Mouse (Mus musculus) neural tube, embryonic 14.5 days (tissue): ENCODE data around the gene Socs7. TPM values are rescaled to one million over a fixed set of nuclear protein-coding genes. Genes with fewer than 3 reads are reported as not detected.

ENCODE experiments used
- ATAC-seq: fragments of 200-750 bp; cut with Nextera tagmentation; 2 replicates; pipeline ENCODE4 v1.8.0; 2017; ENCODE audit warnings: low read depth, mild to moderate bottlenecking, moderate TSS enrichment, moderate library complexity
- H3K27ac ChIP-seq: fragments of 300-500 bp; sonication (generic); 2 replicates; pipeline ENCODE4 v1.5.1; 2014; ENCODE audit warnings: low read depth, mild to moderate bottlenecking, control low read depth, low read length, moderate library complexity, mixed read lengths
- H3K27me3 ChIP-seq: fragments of 300-500 bp; sonication (generic); 2 replicates; pipeline ENCODE4 v1.6.1; 2014; ENCODE audit warnings: low read length; ENCODE audit not compliant: control insufficient read depth, insufficient read depth
- H3K36me3 ChIP-seq: fragments of 300-500 bp; sonication (generic); 2 replicates; pipeline ENCODE4 v1.6.1; 2014; ENCODE audit warnings: low read length, mixed read lengths; ENCODE audit not compliant: control insufficient read depth, insufficient read depth
- H3K4me1 ChIP-seq: fragments of 300-500 bp; sonication (generic); 2 replicates; pipeline ENCODE4 v1.6.1; 2014; ENCODE audit warnings: low read length; ENCODE audit not compliant: control insufficient read depth, insufficient read depth
- H3K4me2 ChIP-seq: fragments of 300-500 bp; sonication (generic); 2 replicates; pipeline ENCODE4 v1.6.1; 2014; ENCODE audit warnings: mild to moderate bottlenecking, low read depth, low read length, control low read depth
- H3K4me3 ChIP-seq: fragments of 300-500 bp; sonication (generic); 2 replicates; pipeline ENCODE4 v1.5.1; 2014; ENCODE audit warnings: low read depth, low read length, control low read depth, mixed read lengths
- H3K9ac ChIP-seq: fragments of 300-500 bp; sonication (generic); replicated peaks from 2 replicates; pipeline ENCODE4 v1.6.1; 2014; ENCODE audit warnings: low read depth, mild to moderate bottlenecking, control low read depth, low read length, mixed read lengths
- H3K9me3 ChIP-seq: fragments of 300-500 bp; sonication (generic); 2 replicates; pipeline ENCODE4 v1.6.1; 2016; ENCODE audit warnings: low read length; ENCODE audit not compliant: control insufficient read depth
- WGBS: fragments of 180-500 bp; shearing (Covaris S2); extraction: QIAGEN DNeasy Blood & Tissue Kit; methylation state at CpG from one replicate; pipeline ENCODE4 v1.1.7; 2014; 5-methylcytosine and 5-hydroxymethylcytosine counted together
- polyA plus RNA-seq: library from polyadenylated mRNA; unstranded; fragments of >200 nt; fragmentation: Nextera tagmentation; extraction: Ambion mirVana; gene quantifications from 2 replicates; pipeline ENCODE4 v1.2.1, GENCODE M21; 2014

Gene Socs7
- polyA plus RNA-seq, 1 experiment from 2014 or later, result 6.7 TPM

DNA sequence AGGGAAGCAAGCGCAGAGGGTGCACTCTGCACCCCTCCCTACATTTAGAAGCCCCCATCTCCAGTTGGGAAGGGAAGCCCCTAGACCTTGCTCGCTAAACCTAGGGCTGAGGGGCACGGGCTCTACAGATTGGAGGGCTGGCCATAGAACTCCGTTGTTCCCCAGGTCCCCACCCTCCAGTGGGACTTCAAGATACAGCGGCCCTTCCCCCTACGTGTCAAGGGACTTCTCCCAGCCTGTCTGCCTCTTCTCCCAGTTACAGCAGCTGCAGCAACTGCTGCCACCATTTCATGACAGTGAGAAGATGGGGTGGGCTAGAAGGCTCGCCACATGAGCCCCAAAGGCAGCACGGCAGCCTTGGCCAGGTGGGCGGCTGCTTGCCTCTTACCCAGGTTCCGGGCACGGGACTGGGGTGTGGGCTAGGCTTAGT lies 42.4 kb downstream of the Socs7 start:
- Histone ChIP-seq H3K4me1 (peaks cover 25% of the 10 kb centered on the region), H3K36me3 (no peaks in the 10 kb centered on the region), H3K9me3 (no peaks in the 10 kb centered on the region), H3K4me3 (peak overlapping the region; percentile 52), H3K27ac (peak overlapping the region; percentile 35), H3K9ac (peak overlapping the region; percentile 57), H3K27me3 (no peaks in the 10 kb centered on the region), H3K4me2 (peak overlapping the region; percentile 91)
- under 1% methylated on average over 11 of the region's 11 CpGs for WGBS
- peak; percentile 35; the same call in 1 of the 2 replicates for ATAC-seq

DNA sequence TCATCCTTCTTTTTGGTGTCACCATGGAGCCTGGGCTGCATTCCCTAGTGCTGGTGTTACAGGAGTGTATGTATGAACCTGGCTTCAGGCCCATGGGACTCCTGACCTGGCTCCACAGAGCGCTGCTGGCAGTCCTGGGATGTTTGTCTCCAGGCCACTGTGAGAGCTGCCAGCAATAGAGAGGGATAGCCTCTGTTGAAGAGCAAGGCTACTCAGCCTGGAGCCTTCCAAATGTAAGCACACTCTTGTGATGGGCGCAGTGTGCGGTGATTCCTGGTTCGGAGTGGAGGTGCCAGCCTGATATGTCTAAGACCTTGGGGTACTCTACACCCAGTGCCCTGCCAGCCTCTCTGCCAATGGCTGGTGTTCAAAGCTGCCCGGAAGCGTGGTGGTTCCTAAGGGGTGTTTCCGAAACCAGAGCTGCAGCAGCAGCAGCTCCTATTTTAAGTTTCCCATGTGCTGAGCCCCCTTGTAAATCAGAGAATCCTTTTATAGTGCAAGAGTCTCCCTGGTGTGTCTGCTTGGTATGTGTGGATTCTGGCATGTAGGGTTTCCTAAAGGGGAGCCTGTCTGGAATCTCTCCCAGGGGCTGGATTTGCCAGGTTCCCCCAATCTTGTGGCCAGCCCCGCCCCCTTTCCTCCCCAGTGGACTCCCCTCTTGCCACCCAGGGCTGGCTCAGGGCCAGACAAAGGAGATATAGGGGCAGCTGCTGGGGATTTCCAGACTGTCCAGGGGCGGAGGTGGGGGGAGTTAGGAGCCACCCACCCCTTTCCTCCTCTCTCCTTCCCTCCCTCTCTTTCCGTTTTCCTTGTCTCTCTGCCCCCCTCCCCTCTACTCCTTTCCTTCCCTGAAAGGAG lies 44.0 kb downstream of the Socs7 start:
- no peaks in the 10 kb centered on the region for H3K9me3 ChIP-seq
- H3K27me3 ChIP-seq, result no peaks in the 10 kb centered on the region
- no peak overlapping the region for H3K4me3 ChIP-seq
- WGBS, result 61% methylated on average over 10 of the region's 10 CpGs
- H3K27ac ChIP-seq, result no peak overlapping the region
- H3K4me1 ChIP-seq, result peaks cover 21% of the 10 kb centered on the region
- ATAC-seq, result no peak
- H3K36me3 ChIP-seq, result no peaks in the 10 kb centered on the region
- 0 out of 2 replicates have a peak overlapping the region, but pooled peaks have one; percentile 13 for H3K9ac ChIP-seq
- peak overlapping the region; percentile 91; the same call in 1 of the 2 replicates for H3K4me2 ChIP-seq

DNA sequence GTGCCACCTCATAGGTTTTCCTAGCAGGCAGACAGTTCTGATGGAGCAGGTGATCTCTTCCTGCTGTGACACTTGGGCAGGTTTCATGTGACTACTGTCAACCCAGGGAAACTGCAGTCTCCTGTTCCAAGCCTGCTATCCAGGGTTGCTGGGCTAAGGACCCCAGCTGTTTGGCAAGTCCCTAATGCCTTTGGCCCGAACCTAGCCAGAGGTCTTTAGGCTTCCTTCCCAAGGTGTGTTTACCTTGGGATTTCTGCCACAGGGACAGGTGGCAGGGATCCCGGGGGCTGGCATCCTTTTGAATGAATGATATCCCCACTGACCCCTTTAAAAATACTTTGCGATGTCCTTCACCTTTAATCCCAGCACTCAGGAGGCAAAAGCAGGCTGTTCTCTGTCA lies 45.1 kb downstream of the Socs7 start:
- Histone ChIP-seq H3K9me3 (no peaks in the 10 kb centered on the region), H3K4me2 (no peak overlapping the region), H3K27ac (no peak overlapping the region), H3K27me3 (no peaks in the 10 kb centered on the region), H3K4me1 (peaks cover 21% of the 10 kb centered on the region), H3K9ac (no peak overlapping the region), H3K36me3 (no peaks in the 10 kb centered on the region), H3K4me3 (no peak overlapping the region)
- WGBS, result 78% methylated on average over 3 of the region's 3 CpGs
- no peak for ATAC-seq

DNA sequence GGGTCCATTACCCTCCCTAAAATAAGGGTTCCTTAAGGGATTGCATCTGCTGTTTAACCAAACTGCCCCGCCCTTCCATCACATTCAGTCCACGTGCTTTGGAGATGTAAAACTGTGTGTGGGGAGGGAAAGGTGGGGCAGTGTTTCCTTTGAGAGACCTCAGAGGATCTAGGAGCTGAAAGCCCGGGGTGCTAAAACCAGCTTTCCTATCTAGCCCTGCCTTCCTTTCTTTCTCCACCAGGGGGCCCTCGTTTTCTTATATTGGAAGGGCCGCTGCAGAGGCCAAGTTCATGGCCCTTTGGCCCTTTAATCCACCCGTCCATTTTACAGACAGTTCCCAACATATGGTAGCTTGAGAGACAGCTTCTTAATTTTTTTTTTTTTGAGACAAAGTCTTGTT lies 45.8 kb downstream of the Socs7 start:
- H3K27me3 ChIP-seq, result no peaks in the 10 kb centered on the region
- peaks cover 21% of the 10 kb centered on the region for H3K4me1 ChIP-seq
- under 1% methylated on average over 6 of the region's 6 CpGs for WGBS
- H3K9ac ChIP-seq, result no peak overlapping the region
- ATAC-seq, result no peak
- H3K4me3 ChIP-seq, result no peak overlapping the region
- H3K9me3 ChIP-seq, result no peaks in the 10 kb centered on the region
- H3K36me3 ChIP-seq, result no peaks in the 10 kb centered on the region
- no peak overlapping the region for H3K27ac ChIP-seq
- no peak overlapping the region for H3K4me2 ChIP-seq

DNA sequence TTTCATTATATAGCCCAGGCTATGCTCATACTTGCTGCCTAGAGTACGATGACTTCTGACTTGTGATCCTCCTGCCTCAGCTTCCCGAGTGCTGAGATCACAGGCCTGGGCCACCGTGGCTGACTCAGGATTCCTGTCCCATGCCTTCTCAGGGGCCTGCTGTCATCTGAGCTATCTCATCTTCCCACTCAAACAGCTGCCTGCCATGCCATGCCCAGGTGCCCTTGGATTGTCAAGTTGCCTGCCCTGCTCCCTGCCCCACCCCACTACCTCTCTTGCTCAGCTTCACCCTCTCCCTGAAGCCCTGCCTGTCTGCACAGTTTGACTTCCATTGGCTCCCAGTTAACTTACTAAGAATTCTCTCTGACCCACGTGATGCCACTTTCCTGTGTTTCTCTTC lies 48.6 kb downstream of the Socs7 start:
- no peak overlapping the region for H3K27ac ChIP-seq
- H3K4me1 ChIP-seq, result peaks cover 20% of the 10 kb centered on the region
- no peaks in the 10 kb centered on the region for H3K9me3 ChIP-seq
- H3K4me3 ChIP-seq, result no peak overlapping the region
- 0 out of 2 replicates have a peak, but pooled peaks cover 2% of the 10 kb centered on the region for H3K27me3 ChIP-seq
- no peak overlapping the region for H3K9ac ChIP-seq
- no peak overlapping the region for H3K4me2 ChIP-seq
- no peak for ATAC-seq
- 83% methylated on average over 4 of the region's 4 CpGs for WGBS
- H3K36me3 ChIP-seq, result no peaks in the 10 kb centered on the region

DNA sequence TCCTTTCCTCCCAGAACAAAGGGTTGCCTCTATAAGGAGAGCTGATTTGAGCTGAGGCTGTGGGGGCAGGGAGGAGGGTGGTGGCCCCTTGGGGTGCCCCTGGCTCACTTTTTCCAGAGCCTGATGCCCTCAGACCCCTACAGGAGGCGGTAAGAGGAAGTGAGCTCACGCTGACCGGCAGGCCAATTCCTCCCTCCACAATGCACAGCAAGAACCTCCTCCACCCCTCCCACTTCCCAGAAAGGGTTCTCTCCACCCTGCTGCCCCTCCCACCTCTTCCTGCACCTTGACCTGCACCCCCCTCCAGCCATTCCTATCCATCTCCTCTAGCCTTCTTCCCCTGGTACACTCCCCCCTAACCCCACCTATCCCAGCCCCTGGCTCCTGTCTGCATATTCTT lies 49.8 kb downstream of the Socs7 start:
- Histone ChIP-seq H3K27ac (no peak overlapping the region; the same call in 1 of the 2 replicates), H3K36me3 (no peaks in the 10 kb centered on the region), H3K4me2 (no peak overlapping the region), H3K27me3 (0 out of 2 replicates have a peak, but pooled peaks cover 2% of the 10 kb centered on the region), H3K4me3 (no peak overlapping the region), H3K4me1 (peaks cover 9% of the 10 kb centered on the region), H3K9ac (no peak overlapping the region), H3K9me3 (no peaks in the 10 kb centered on the region)
- 19% methylated on average over 3 of the region's 3 CpGs for WGBS
- ATAC-seq, result no peak

DNA sequence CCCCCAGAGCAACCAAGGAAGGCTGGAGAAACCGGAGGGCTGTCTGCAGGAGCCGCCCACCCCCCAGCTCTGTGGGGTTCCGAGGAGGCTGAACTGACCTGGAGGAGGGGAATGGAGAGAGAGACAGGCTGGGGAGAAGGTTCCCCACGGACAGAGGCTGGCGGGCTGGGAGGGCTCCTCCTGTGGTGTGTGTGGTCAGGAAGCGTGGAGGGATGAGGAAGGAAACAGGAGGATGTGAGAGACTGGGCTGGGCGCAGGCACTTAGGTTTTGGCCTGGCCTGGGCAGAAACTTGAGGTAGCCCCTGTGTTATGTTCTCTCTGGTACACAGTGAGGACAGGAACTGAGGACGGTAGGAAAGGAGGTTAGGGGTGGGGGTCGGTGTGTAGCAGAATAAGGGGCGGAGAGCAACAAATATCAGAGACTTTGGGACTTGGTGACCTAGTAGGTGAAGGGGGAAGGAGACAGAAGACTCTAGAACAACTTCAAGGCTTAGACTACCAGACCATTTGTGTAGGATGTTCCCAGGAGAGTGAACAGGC lies 50.5 kb downstream of the Socs7 start:
- H3K36me3 ChIP-seq, result no peaks in the 10 kb centered on the region
- H3K4me1 ChIP-seq, result peaks cover 9% of the 10 kb centered on the region
- 0 out of 2 replicates have a peak, but pooled peaks cover 2% of the 10 kb centered on the region for H3K27me3 ChIP-seq
- no peak overlapping the region for H3K27ac ChIP-seq
- 44% methylated on average over 10 of the region's 10 CpGs for WGBS
- no peak for ATAC-seq
- no peaks in the 10 kb centered on the region for H3K9me3 ChIP-seq
- no peak overlapping the region for H3K9ac ChIP-seq
- H3K4me3 ChIP-seq, result no peak overlapping the region
- no peak overlapping the region for H3K4me2 ChIP-seq

DNA sequence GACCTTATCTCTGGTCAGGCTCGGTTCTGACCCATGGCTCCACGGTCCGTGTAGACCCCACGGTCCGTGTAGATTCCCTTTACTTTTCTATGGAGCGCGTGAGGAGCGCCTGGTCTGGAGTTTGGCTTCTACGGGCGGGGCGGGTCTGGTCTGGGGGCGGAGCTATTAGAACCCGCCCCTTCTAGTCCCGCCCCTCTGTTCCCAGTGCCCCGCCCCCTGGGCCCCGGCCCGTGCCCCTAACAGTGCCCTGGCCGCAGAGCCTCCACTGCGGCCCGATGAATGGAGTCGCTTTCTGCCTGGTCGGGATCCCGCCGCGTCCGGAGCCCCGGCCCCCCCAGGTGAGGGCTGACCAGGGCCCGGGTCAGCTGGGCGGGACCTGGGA lies 53.0 kb downstream of the Socs7 start, which contains the start of gene Arhgap23:
Gene Arhgap23, plus strand, starts transcription at position 204 of the 382 bp plus-strand sequence.
- Histone ChIP-seq H3K9ac (peak within 1 kb of the TSS; percentile 34; the same call in 1 of the 2 replicates), H3K36me3 (no peaks in the 10 kb centered on the region), H3K27ac (no peak within 1 kb of the TSS), H3K4me2 (peak within 1 kb of the TSS; percentile 52), H3K4me1 (peaks cover 9% of the 10 kb centered on the region), H3K9me3 (no peaks in the 10 kb centered on the region), H3K27me3 (0 out of 2 replicates have a peak, but pooled peaks cover 2% of the 10 kb centered on the region), H3K4me3 (peak within 1 kb of the TSS; percentile 38)
- ATAC-seq, result peak; percentile 66; the same call in 1 of the 2 replicates
- under 1% methylated on average over 28 of the region's 29 CpGs for WGBS
